Mouse (Mus musculus): ENCODE data around the gene Lnpk.

DNA sequence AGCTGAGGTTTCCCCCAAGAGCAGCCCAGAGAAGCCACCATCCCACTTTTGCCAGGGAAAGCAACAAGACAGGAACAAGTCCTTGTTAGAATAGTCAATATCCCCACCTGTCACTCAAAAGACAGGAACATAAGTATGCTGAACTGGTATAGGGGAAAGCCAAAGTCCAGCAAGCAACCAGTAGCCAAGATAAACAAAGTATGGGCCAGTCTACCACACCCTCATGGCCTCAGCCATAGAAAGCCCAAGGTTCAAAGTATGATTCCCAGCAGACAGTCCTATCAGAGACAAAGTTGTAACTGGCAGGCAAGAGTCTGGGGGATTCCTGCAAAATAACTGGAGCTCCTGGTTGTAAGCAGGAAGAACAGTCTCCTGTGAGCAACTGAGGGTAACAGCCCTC, 16.9 kb upstream of the Lnpk start:
- TF ChIP-seq CTCF (IDR thresholded peaks at IDR 0.05; ENCODE audit: borderline replicate concordance, insufficient read depth, low read length) (no peak), POLR2A (IDR thresholded peaks at IDR 0.05; ENCODE audit: low read depth, low read length) (no peak)
